Mouse (Mus musculus) embryonic facial prominence, embryonic 12.5 days (tissue): Measurements from ENCODE around the gene Pgf. TPM values are rescaled to one million over a fixed set of nuclear protein-coding genes. Genes with fewer than 3 reads are reported as not detected.

Experiments
- ATAC-seq: fragments of 200-750 bp; cut with Nextera tagmentation; 2 replicates; pipeline ENCODE4 v1.8.0; 2017; ENCODE audit not compliant: insufficient number of reproducible peaks, insufficient read depth, low FRiP score, low TSS enrichment
- H3K27ac ChIP-seq: fragments of 300-500 bp; sonication (generic); 2 replicates; pipeline ENCODE4 v1.5.1; 2016; ENCODE audit warnings: mild to moderate bottlenecking
- H3K27me3 ChIP-seq: fragments of 300-500 bp; sonication (generic); 2 replicates; pipeline ENCODE4 v1.6.1; 2016; ENCODE audit warnings: mild to moderate bottlenecking, moderate library complexity
- H3K36me3 ChIP-seq: fragments of 300-500 bp; sonication (generic); 2 replicates; pipeline ENCODE4 v1.6.1; 2016; ENCODE audit warnings: mild to moderate bottlenecking
- H3K4me1 ChIP-seq: fragments of 300-500 bp; sonication (generic); 2 replicates; pipeline ENCODE4 v1.6.1; 2016
- H3K4me2 ChIP-seq: fragments of 300-500 bp; sonication (generic); replicated peaks from 2 replicates; pipeline ENCODE4 v1.6.1; 2016; ENCODE audit warnings: mild to moderate bottlenecking, moderate library complexity
- H3K4me3 ChIP-seq: fragments of 300-500 bp; sonication (generic); 2 replicates; pipeline ENCODE4 v1.5.1; 2016; ENCODE audit warnings: mild to moderate bottlenecking
- H3K9ac ChIP-seq: fragments of 300-500 bp; sonication (generic); 2 replicates; pipeline ENCODE4 v1.6.1; 2016; ENCODE audit warnings: mild to moderate bottlenecking, moderate library complexity
- H3K9me3 ChIP-seq: fragments of 300-500 bp; sonication (generic); 2 replicates; pipeline ENCODE4 v1.6.1; 2016; ENCODE audit warnings: mild to moderate bottlenecking, moderate library complexity
- whole genome bisulfite sequencing: fragments of 180-500 bp; shearing (Covaris S2); methylation state at CpG from one replicate; pipeline ENCODE4 v1.1.7; 2016; 5-methylcytosine and 5-hydroxymethylcytosine counted together
- polyA plus RNA-seq: library from polyadenylated mRNA; unstranded; fragments of >200 nt; fragmentation: Nextera tagmentation; extraction: Ambion mirVana; gene quantifications from 2 replicates; pipeline ENCODE4 v1.2.1, GENCODE M21; 2016

The Pgf gene
- polyA plus RNA-seq, 1 experiment from 2014 or later = 15.4 TPM

DNA sequence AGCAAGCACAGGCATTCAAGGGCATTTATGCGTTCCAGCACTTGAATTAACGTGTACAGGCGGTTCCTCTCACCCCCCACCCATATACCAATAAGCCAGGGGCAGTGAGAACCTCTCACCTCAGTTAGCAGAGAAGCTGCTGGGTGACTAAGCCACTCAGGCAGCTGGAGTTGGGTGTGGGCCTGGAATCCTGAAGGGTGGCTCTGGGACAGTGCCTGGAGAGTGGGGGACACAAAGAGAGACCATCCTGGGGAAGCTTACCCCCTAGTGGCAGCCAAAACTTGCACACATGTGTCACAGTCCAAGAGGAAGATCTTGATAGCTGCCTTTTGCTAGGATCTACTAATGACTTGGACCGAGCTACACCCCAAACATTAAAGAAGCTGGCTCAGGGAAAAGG lies 41.0 kb downstream of the Pgf start:
- Histone ChIP-seq H3K9ac (no peak overlapping the region), H3K4me1 (peaks cover 8% of the 10 kb centered on the region; the same call in 1 of the 2 replicates), H3K4me3 (no peak overlapping the region), H3K9me3 (no peaks in the 10 kb centered on the region), H3K36me3 (peaks cover 37% of the 10 kb centered on the region), H3K27ac (no peak overlapping the region), H3K27me3 (no peaks in the 10 kb centered on the region), H3K4me2 (no peak overlapping the region)
- 80% methylated on average over 4 of the region's 4 CpGs for WGBS
- no peak for ATAC-seq

DNA sequence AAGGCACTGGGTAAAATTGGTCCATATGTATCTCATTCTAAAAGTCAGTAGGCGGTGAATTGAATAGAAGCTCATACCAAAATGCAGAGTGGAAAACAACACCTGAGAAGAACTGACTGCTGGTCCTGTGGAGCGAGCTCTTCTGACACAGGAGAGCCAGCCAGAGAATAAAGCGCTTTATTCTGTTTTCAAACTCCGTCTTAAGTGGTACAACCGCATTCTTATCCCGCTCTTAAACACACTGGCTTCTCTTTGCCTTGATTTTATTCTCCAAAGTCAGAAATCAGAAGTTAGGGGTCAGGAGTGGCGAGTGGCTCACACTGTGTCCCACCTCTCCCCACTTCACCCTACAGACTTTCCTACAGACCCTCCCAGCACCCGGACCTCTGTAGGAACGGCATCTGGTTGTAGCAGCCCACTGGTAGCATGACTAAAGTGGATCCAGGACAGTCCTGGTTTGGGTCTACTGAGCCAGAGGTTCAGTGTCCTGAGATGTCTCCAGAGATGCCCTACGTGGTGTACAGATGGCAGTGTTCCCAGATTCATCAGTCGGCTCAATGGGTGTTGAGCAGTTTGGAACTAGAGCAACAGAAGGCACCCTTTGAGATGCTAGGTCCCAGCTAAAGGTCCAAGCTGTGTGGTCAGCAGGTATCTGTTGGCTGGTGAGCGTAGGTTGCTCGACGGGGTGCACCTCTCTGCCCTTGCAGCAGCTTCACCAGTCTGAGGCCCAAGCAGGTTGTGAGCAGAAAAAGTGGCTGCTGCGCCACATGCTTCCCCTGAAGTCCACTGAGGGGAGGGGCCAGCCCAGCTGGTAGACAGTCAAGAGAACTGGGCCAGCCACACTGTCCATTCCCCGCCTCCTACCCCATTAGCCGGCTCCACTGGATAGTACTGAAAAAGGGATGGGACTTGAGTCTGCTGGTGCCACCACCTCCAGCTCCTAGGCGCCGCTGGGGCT lies 41.8 kb downstream of the Pgf start:
- no peaks in the 10 kb centered on the region for H3K27me3 ChIP-seq
- WGBS = 80% methylated on average over 19 of the region's 19 CpGs

DNA sequence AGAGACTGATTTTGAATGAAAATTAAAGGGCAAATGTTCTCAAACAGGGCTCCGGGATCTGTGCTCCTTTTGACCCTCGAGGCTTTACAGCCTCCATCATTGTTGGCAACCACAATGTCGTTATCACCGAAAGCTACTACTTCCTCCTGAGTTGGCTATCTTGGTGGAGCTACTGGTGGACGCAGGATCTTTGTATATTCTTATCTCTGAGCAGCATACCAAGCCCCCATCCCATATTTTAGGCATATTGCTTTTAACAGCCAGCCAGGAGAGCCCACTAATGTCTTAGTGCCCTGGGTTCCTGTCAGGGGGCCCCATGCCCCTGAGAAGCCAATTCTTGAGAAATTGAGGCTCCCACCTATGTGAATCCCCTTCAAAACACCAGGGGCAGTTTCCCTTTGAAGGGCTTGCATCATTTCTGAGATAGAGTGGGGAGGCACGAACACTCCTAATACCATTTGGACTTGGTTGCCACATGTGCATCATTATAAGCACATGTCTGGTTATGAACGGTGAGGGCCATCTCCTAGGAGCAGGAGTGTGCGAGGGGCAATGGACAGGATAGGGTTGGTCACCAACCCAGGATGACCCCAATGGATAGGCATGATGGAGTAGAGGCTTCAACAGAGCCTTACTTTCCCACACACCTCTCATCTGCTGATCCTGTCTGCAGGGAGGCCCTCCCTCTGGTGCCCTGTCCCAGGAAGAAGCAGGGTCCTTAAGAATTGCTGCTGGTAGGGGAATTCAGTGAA lies 43.4 kb downstream of the Pgf start:
- 89% methylated on average over 8 of the region's 8 CpGs for WGBS
- no peak overlapping the region for H3K4me2 ChIP-seq
- H3K4me1 ChIP-seq = peaks cover 8% of the 10 kb centered on the region; the same call in 1 of the 2 replicates
- H3K9me3 ChIP-seq = no peaks in the 10 kb centered on the region
- no peak overlapping the region for H3K27ac ChIP-seq
- peaks cover 60% of the 10 kb centered on the region for H3K36me3 ChIP-seq
- no peak overlapping the region for H3K9ac ChIP-seq
- no peak for ATAC-seq
- H3K27me3 ChIP-seq = no peaks in the 10 kb centered on the region
- no peak overlapping the region for H3K4me3 ChIP-seq

More for the DNA sequence above, 41.8 kb downstream of the Pgf start:
- no peak overlapping the region for H3K27ac ChIP-seq
- peaks cover 44% of the 10 kb centered on the region for H3K36me3 ChIP-seq
- H3K9me3 ChIP-seq = no peaks in the 10 kb centered on the region
- H3K4me3 ChIP-seq = no peak overlapping the region
- H3K9ac ChIP-seq = no peak overlapping the region
- peaks cover 8% of the 10 kb centered on the region; the same call in 1 of the 2 replicates for H3K4me1 ChIP-seq
- 0 out of 2 replicates have a peak, but pooled peaks have one; percentile 10 for ATAC-seq
- H3K4me2 ChIP-seq = no peak overlapping the region

DNA sequence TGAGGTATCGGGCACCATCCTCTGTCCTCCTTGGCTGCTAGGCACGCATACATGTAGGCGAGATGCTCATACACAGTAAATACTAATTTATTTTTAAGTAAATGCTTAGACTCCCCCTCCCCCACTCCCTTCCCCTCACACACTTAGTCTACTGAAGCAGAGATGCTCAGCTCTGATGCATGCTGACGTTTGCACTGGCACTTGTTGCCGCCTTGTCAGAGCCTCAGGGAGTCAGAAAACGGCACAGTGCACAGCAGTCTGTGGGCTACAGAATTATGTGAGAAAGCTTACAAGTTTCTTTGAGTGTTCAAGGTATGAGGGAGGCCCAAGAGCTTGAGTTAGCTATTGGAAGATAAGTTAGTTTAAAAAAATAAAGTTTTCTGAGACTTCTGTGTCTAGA lies 46.2 kb downstream of the Pgf start:
- no peak overlapping the region for H3K4me2 ChIP-seq
- H3K9ac ChIP-seq = no peak overlapping the region
- H3K4me3 ChIP-seq = no peak overlapping the region
- no peak overlapping the region for H3K27ac ChIP-seq
- peaks cover 7% of the 10 kb centered on the region; the same call in 1 of the 2 replicates for H3K4me1 ChIP-seq
- H3K9me3 ChIP-seq = no peaks in the 10 kb centered on the region
- H3K27me3 ChIP-seq = no peaks in the 10 kb centered on the region
- WGBS = 91% methylated on average over 6 of the region's 6 CpGs
- no peak for ATAC-seq
- peaks cover 85% of the 10 kb centered on the region for H3K36me3 ChIP-seq

DNA sequence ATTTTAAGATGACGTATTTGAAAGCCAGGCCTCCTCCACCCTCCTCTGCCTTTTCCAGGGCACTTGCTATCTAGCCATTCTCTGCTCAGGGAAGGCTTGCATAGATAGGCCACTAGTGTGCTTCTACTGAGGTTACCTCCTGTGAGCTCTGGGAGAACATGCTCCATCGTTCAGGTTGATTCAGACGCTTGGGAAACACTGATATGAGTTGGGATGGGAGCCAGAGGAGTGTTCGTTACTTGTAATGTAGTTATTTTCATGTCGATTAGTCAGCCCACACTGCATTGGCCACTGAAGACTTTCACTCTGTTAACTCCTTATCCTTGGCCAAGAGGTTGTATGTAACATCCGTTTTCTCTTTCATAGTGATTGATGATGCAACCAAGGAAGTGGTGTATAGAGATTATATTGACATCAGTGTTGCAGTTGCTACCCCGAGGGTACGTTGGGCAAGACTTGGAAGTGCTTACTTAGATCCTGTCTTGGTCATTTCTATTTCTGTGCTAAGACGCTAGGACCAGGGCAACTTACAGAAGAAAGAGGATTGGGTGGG lies 48.1 kb downstream of the Pgf start:
- no peaks in the 10 kb centered on the region for H3K27me3 ChIP-seq
- no peak for ATAC-seq
- WGBS = 96% methylated on average over 9 of the region's 9 CpGs
- H3K36me3 ChIP-seq = peaks cover 80% of the 10 kb centered on the region
- no peaks in the 10 kb centered on the region for H3K9me3 ChIP-seq
- H3K27ac ChIP-seq = no peak overlapping the region
- no peak overlapping the region for H3K4me2 ChIP-seq
- 0 out of 2 replicates have a peak, but pooled peaks cover 3% of the 10 kb centered on the region for H3K4me1 ChIP-seq
- H3K9ac ChIP-seq = no peak overlapping the region
- H3K4me3 ChIP-seq = no peak overlapping the region

DNA sequence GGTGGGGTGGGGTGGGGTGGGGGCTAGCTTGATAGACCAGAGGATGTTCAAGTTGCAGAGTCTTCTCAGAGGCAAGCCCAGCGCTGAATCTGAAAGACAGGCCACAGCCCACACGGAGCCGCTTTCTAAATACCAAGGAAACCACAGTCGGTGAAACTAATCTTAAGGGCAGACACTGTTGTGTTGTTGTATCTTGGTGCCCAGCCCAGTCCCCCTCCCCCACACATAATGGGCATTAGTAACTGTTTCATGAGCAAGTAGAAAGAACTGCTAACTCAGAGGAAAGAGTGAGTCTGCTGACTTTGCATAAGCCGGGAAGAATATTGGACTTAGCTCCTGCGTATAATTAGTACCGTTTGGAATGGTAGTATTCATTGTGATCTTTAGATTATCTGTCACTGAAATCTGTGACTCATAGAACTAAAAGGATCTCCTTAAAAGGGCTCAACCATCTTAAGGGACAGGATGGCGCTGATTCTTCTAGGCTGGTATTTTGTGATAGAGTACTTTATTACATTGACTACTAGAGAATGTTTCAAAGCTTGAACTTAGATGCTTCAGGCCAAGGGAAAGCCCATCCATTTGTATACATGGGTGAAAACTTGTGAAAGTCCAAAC lies 50.5 kb downstream of the Pgf start:
- Histone ChIP-seq H3K4me3 (no peak overlapping the region), H3K27me3 (no peaks in the 10 kb centered on the region), H3K9me3 (no peaks in the 10 kb centered on the region), H3K9ac (no peak overlapping the region), H3K27ac (no peak overlapping the region), H3K36me3 (peaks cover 81% of the 10 kb centered on the region), H3K4me2 (no peak overlapping the region), H3K4me1 (no peaks in the 10 kb centered on the region)
- no peak for ATAC-seq
- 75% methylated on average over 8 of the region's 8 CpGs for WGBS

DNA sequence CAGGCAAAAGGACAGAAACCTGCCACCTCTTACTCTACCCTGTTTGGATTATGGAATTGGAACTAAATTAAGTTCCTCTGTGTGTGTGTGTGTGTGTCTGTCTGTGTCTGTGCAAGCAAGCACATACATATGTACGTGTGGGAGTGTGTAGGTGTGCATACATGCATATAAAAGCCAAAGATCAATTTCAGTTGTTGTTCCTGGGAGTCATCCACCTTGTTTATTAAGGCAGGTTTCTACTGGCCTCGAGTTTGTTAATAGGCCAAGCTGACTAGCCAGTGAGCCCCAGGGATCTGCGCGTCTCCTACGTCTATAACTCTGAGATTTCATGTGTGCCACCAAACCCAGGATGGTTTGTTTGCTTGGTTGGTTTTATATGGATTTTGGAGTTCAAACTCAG lies 52.8 kb downstream of the Pgf start:
- no peaks in the 10 kb centered on the region for H3K4me1 ChIP-seq
- H3K27me3 ChIP-seq = no peaks in the 10 kb centered on the region
- H3K9me3 ChIP-seq = no peaks in the 10 kb centered on the region
- no peak for ATAC-seq
- H3K4me3 ChIP-seq = no peak overlapping the region
- H3K27ac ChIP-seq = no peak overlapping the region
- H3K36me3 ChIP-seq = peaks cover 82% of the 10 kb centered on the region
- H3K4me2 ChIP-seq = no peak overlapping the region
- 97% methylated on average over 5 of the region's 5 CpGs for WGBS
- no peak overlapping the region for H3K9ac ChIP-seq

DNA sequence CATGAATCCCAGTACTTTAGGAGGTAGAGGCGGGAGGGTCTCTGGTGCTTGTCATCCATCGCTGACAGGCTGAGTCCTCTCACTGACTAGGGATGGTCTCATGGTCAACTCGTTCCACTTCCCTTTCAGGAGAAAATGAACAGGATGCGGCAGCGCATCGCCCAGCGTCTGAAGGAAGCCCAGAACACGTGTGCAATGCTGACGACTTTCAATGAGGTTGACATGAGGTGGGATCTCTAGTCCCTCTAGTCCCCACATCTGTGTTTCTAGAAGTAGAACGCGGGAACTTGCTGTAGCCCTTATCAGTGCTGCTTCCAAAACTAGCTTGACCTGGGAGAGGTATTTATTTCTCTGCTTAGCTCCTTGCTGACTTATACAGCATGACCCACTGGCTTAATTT lies 53.9 kb downstream of the Pgf start:
- no peak overlapping the region for H3K4me3 ChIP-seq
- no peak overlapping the region for H3K9ac ChIP-seq
- H3K4me2 ChIP-seq = no peak overlapping the region
- no peaks in the 10 kb centered on the region for H3K4me1 ChIP-seq
- H3K27ac ChIP-seq = no peak overlapping the region
- no peak for ATAC-seq
- no peaks in the 10 kb centered on the region for H3K27me3 ChIP-seq
- 96% methylated on average over 11 of the region's 11 CpGs for whole genome bisulfite sequencing
- peaks cover 84% of the 10 kb centered on the region for H3K36me3 ChIP-seq
- H3K9me3 ChIP-seq = no peaks in the 10 kb centered on the region

DNA sequence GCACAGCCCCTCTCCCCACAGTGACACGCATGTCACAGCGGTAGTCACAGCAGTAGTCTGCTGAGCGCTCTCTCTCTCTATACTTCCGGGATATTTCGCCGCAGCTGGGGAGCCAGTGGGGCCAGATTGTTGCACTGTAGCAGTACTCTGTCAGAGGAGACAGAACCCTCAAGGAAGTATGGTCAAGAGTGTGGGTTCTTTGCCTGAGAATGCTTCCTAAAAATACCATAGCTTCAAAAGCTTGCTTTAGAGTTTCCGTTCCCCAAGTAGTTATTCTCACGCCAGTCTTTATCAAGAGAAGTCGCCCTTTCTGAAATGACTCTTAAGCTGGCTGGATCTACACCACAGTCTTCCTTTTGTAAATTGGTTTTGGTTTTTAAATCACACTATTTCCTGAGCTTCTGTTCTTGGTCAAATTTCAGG lies 54.5 kb downstream of the Pgf start:
- H3K9ac ChIP-seq = no peak overlapping the region
- no peak overlapping the region for H3K4me2 ChIP-seq
- WGBS = 96% methylated on average over 9 of the region's 9 CpGs
- peaks cover 83% of the 10 kb centered on the region for H3K36me3 ChIP-seq
- no peaks in the 10 kb centered on the region for H3K4me1 ChIP-seq
- no peaks in the 10 kb centered on the region for H3K27me3 ChIP-seq
- no peak for ATAC-seq
- no peaks in the 10 kb centered on the region for H3K9me3 ChIP-seq
- no peak overlapping the region for H3K4me3 ChIP-seq
- no peak overlapping the region for H3K27ac ChIP-seq

DNA sequence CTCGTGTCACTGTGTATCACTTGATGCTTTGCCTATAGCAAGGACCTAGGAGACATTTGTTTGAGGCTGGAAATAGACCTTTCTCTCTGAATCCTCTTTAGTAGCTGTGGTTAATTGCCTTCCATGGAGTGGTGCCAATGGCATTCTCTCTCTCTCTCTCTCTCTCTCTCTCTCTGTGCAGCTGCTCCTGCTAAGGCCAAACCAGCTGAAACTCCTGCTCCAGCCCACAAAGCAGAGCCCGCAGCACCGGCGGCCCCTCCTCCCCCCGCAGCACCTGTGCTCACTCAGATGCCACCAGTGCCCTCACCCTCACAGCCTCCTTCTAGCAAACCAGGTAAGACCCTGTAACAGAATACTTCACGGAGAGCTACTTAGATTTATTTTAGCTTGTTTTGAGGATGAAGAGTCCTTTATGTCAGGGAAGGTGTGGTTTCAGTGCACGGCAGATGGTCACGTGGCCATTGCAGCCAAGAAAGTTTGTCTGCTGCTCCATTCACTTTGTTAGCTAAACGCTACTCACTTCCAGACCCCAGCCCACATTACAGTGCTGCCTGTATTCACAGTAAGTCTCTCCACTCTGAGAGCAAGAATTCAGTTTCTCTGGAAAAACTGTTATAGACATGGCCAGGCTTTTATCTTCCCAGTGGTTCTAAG lies 55.7 kb downstream of the Pgf start:
- no peak overlapping the region for H3K4me2 ChIP-seq
- H3K4me1 ChIP-seq = no peaks in the 10 kb centered on the region
- no peak overlapping the region for H3K4me3 ChIP-seq
- ATAC-seq = no peak
- no peak overlapping the region for H3K27ac ChIP-seq
- H3K27me3 ChIP-seq = no peaks in the 10 kb centered on the region
- H3K36me3 ChIP-seq = peaks cover 76% of the 10 kb centered on the region
- 90% methylated on average over 9 of the region's 9 CpGs for WGBS
- no peak overlapping the region for H3K9ac ChIP-seq
- H3K9me3 ChIP-seq = no peaks in the 10 kb centered on the region
